25 mouse cellular contexts compared by ENCODE assay signal in the genomic region with DNA sequence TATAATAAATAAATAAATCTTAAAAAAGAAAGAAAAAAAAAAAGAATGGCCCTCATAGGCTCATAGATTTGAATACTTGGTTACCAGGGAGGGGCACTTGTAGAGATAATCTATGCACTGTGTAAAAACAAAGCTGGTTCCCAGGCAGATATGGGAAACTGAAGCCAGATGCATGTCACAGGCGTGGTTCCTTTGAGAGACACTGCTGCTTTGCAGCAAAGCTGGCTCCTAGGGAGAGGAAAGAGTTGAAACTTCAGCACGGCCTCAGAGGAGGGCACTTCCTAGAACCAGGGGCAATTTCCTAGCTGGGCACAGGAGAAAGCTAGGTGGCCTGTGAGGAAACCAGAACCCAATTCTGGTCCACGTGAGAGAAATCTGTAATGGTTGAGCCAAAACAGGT. TPM values are rescaled to one million over a fixed set of nuclear protein-coding genes. Genes with fewer than 3 reads are reported as not detected.
"Had no signal": no experiment of that assay in that cellular context is flagged by ENCODE, and none has a peak within 500 bp of the region (broad histone marks: within the 10 kb centered on the region; RNA-seq: fewer than 3 reads in every experiment).

No protein-coding gene starts in this region.

- DNase-seq: lung, adult 18-20 months; lung, embryonic 14.5 days; lung, postnatal 10 days; lung, postnatal 4 days; midbrain, embryonic 14.5 days; retina, postnatal 1 day; right cerebral cortex, adult 18-20 months; right cerebral cortex, postnatal 25 days; right cerebral cortex, postnatal 4 days; spleen, adult 18-20 months; thymus, adult 18-20 months; thymus, postnatal 14 days; thymus, postnatal 36 days had no signal

- H3K36me3 ChIP-seq: midbrain, embryonic 10.5 days; neural tube, embryonic 13.5 days; neural tube, embryonic 15.5 days had no signal

- H3K27ac ChIP-seq: midbrain, embryonic 10.5 days; neural tube, embryonic 13.5 days; neural tube, embryonic 15.5 days had no signal

- H3K27me3 ChIP-seq: neural tube, embryonic 13.5 days; neural tube, embryonic 15.5 days had no signal

- H3K9me3 ChIP-seq: midbrain, embryonic 10.5 days; neural tube, embryonic 13.5 days; neural tube, embryonic 15.5 days had no signal

- H3K4me3 ChIP-seq: midbrain, embryonic 10.5 days; myocyte; neural tube, embryonic 13.5 days; neural tube, embryonic 15.5 days had no signal

- ATAC-seq: midbrain, embryonic 16.5 days had no signal

- H3K9ac ChIP-seq: lung, embryonic 14.5 days; neural tube, embryonic 13.5 days; neural tube, embryonic 15.5 days had no signal

- H3K4me2 ChIP-seq: lung, embryonic 14.5 days; neural tube, embryonic 13.5 days; neural tube, embryonic 15.5 days had no signal

RNA-seq across cellular contexts. Expression of gene Gm44502, which starts 4.6 kb away (rescaled TPM):
- total RNA-seq: megakaryocyte-erythroid progenitor cell, adult 5-6 weeks had no signal
- polyA plus RNA-seq: lung, embryonic 14.5 days; lung, embryonic 16.5 days; midbrain, embryonic 10.5 days; midbrain, embryonic 14.5 days; midbrain, embryonic 16.5 days; neural tube, embryonic 13.5 days; neural tube, embryonic 15.5 days; stomach, embryonic 14.5 days; stomach, embryonic 16.5 days; thymus, postnatal 0 days had no signal

RNA-seq across cellular contexts. Expression of gene Cpt1b, which starts 8.5 kb away (rescaled TPM):
- polyA plus RNA-seq: neural tube, embryonic 11.5 days had no signal

RNA-seq across cellular contexts. Expression of gene Mapk8ip2, which starts 19.6 kb away (rescaled TPM):
- total RNA-seq: megakaryocyte, adult 5-6 weeks; megakaryocyte-erythroid progenitor cell, adult 5-6 weeks had no signal
